Mouse (Mus musculus) T-cell, adult 2 months (primary cell): Measurements from ENCODE around the gene Gm10643.

Experiments used
- DNase-seq: peaks from one replicate; pipeline ENCODE4 v3.0.0; 2022; ENCODE audit warnings: low spot score

Gm10643 gene

DNA sequence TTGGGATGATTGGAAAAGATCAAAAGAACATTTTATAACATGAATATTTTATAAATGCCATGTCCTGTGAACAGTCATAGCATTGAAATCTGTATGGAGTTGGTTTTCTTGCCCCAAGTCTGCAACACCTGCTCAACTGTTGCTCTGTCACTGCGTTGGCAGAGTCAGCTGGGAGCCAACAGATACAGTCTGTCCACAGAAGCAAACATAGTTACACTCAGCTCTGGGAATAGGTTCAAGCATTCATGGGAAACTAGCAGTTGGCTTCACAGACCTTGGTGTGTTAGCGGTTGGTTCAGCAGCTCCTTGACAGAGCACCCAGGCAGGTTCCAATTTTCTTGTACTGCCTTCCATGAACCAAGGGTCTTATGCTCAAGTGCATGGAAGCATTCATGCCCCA, 5.7 kb upstream of the Gm10643 start:
- DNase-seq = no peak

DNA sequence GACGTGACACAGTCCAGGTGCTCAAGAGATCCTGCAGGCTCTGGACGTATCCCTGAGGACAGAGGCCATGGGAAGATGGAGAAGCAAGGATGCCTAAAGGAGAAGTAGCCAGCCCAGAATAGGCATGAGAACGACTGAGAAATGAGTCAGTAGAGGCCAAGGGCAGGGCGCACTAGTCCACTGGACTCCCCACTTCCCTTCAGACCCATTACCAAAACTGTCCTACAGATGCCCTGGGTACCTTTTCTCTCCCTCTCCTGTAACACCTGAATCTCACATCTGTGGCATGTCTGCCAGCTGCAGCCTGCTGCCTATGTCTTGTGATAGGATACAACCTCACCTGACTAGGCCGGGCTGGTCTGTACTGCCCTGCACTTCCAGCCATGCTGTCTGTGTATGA, 5.3 kb upstream of the Gm10643 start:
- DNase-seq = no peak

GRCm38 (mm10) chr8:84069750-84070149, 4.8 kb upstream of the Gm10643 start:
- DNase-seq = no peak

GRCm38 (mm10) chr8:84069169-84069568, 4.2 kb upstream of the Gm10643 start:
- DNase-seq = no peak

DNA sequence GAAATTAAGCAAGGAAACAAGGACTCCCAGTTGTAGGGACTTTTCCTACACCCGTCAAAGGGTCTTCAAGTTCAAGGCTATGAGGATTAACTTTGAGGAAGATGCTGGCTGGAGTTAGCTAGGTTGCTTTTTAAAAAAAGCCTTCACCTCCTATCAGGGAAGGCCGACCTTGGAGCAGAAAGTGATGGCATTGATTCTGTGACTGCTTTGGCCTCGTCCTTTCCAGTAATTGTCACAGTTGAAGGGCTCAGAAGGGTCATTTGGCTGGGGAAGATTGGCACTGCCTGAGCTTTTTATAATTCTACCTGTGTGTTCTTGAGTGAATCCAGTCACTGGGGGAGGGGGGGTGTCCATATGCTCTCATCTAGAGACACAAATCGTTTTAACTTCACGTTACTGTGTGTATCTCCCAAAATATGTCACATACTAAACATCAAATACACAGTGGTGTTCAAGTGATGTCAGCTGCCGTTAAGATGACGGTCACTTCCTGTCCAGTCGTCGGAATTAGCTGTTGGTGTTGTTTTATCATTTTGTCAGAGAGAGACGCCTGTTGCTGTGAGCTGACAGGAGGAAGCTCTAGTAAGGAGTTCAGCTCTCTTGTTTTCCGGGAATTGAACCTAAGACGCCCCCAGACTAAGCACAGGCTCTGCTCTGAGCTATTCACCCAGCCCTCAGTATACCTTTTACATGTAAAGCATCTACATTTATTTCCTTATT, 3.5 kb upstream of the Gm10643 start:
- DNase-seq = peak; percentile 29

GRCm38 (mm10) chr8:84067911-84068310, 3.0 kb upstream of the Gm10643 start:
- DNase-seq = no peak

- DNase-seq = peak; percentile 95
Observed at GRCm38 (mm10) chr8:84067047-84067573, 2.2 kb upstream of the Gm10643 start.

- peak; percentile 100 for DNase-seq
Observed at GRCm38 (mm10) chr8:84066291-84066930, 1.5 kb upstream of the Gm10643 start, which contains the start of gene Rfx1. Rfx1 (plus strand) TSS chr8:84066834.

DNA sequence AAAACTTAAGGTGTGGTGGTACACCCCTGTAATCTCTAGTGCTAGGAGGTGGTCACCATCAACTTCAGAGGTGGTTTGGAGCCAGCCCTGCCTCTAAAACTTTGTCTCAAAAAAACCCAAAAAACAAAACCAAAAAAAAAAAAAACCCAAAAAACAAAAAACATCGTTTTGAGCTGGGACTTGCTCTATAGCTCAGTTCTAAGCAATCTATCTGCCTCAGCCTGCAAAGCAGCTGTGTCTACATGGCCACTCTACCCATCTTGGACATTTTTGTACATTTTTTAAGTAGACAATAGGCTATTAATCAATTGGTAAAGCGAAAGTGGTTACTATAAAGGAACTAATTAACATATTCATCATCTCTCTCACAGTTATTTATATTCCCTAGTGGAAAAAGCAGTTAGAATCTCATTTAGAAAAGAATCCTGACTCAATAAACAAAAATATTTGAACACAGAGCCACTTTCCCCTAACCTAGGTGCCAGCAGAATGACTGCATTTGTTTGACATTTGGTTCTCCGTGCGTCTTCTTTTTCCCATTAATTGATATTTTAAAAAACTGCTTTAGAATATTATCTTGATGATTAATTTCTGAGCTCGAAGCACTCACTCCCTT, 628 bp upstream of the Gm10643 start:
- no peak for DNase-seq

DNA sequence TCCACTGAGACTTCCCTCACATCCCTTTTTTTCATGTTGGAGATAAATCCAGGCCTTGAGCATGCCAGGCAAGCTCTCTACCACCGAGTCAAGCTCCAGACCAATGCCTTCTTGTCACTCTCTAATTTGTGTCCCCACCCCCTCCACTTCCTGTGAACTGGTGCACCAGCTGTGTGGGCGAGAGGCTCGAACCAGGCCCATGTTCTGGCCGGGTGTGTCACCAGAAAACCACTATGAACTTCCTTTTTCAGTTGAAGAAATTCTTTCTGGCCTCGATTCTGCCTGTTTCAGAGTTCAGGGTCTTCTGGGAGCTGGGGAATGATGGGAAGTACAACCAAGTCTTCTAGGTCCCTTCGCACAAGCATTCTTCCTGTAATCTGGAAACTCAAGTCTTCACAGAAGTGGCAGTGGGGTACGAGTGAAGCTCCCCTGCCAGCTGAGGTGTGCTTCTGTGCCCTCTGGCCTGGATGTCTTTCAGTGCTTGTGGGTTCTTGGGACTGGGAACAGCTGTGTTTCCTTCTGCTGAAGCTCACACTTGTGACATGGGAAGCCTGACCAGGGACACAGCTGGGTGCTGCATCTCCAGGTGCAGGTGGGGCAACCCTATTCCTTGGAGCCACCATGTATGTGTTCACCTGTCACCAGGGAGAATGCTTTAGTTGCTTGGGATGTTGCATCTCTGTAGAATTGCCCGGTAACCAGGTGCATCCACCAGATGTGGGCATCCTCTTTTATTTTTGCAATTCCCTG, 901 bp downstream of the Gm10643 start:
- peak; percentile 78 for DNase-seq

DNA sequence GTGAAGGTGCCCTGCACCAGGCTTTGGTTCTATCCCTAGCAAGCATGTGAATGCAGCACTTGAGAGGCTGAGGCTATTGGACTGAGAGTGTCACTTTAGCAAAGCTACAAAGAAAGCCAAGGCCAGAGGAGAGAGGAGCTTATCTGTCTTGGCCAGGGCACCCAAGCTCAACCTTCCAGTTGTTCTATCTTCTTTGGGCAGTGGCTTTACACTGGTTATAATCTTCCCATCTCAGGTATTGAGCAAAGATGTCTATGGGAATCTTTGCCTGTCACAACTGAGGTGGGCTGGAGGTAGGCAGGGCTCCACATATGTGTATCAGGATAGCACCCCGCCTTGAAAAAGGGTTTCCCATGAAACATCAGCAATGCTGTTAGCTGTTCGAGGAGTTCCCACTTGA, 4.7 kb downstream of the Gm10643 start:
- no peak for DNase-seq

- DNase-seq = no peak
Observed at GRCm38 (mm10) chr8:84059226-84059625, 5.7 kb downstream of the Gm10643 start.

- DNase-seq = no peak
Observed at GRCm38 (mm10) chr8:84057827-84058226, 7.1 kb downstream of the Gm10643 start.

GRCm38 (mm10) chr8:84053229-84053628, 11.7 kb downstream of the Gm10643 start:
- DNase-seq = no peak

GRCm38 (mm10) chr8:84052746-84053145, 12.2 kb downstream of the Gm10643 start:
- DNase-seq = no peak

DNA sequence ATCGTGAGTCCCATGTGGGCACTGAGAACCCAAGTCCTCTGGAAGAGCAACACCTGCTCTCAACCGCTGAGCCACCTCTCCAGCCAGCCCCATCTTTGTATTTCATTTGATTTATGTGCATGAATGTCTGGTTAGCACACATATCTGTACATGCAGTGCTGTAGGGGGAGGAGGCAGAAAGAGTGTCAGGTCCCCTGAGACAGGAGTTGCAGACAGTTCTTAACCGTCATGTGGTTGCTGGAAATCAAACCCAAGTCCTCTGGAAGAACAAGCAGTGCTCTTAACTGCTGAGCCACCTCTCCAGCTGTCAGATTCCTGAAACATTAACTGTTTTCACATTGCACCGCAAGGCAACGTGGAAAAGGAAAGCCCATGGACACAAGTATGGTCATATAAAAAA, 16.8 kb downstream of the Gm10643 start:
- no peak for DNase-seq

DNA sequence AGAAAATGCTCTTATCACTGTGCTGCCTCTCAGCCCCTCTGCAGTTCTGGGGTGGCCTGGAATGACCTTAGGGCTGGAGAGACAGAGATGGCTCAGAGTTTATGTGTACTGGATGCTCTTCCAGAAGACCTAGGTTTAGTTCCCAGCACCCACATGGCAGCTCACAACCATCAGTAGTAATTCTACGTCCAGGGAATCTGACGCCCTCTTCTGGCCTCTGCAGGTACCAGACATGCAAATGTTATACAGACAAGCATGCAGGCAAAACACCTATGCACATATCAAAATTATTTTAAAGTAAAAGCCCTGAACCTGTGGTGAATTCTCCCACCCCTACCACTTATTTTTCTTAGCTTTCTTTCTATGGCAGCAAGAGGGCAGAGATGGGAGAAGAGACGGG, 18.4 kb downstream of the Gm10643 start:
- no peak for DNase-seq

DNA sequence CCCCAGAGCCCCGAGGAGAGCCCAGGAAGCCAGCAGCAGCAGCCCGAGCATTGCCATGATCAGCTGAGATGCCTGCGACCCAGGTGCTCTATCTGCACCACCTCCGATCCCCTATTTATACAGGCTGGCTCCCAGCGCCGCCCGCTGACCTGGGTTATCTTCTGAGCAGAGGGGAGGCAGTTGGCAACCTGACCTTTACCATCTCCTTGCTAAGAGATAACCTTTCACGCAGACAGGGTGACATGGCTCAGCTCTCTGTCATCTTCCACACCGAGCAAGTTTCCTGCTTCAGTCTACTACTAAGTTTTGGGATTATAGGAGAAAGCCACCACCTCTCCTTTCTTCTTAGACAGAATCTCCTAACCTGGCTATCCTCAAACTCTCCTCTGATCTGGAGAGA, 20.0 kb downstream of the Gm10643 start, which contains the start of gene Rln3:
Gene Rln3 (minus strand): TSS at position 101 of the 400 bp plus-strand sequence.
- DNase-seq = no peak

DNA sequence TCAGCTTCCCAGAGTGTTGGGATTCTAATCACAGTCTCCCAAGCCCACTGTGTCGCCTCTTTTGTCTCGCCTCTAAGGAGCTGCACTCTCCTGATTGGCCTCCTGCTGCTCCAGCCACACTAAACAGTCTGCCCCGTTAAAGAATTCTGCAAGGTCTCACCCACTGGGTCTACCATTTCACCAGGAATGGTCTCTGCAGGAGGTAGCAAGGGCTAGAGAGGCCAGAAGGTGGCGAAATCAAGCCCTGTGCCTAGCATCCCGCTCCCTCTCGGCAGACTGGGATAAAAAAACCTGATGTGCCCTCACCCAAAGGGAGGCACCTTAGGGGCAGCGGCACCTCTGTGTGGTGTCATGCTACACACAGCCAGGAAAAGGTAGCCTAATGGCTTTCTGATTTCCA, 20.8 kb downstream of the Gm10643 start:
- no peak for DNase-seq

DNA sequence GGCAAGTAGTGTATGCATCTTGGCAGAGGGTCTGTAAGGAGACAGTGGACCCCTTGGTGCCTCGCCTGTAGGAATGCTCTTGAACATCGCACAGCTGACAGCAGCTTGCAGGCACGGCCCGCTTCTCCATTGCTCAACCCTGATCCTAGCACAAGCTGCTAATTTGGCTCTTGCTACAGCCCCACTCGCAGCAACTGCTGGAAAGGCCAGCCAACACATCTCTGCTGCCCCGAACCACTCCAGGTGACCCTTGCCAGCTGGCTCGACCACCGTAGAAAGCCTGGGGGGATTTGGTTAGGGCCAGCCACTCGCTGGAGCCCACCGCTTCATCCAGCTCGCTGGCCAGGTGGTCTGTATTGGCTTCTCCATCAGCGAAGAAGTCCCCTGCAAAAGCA, 22.0 kb downstream of the Gm10643 start:
- no peak for DNase-seq

DNA sequence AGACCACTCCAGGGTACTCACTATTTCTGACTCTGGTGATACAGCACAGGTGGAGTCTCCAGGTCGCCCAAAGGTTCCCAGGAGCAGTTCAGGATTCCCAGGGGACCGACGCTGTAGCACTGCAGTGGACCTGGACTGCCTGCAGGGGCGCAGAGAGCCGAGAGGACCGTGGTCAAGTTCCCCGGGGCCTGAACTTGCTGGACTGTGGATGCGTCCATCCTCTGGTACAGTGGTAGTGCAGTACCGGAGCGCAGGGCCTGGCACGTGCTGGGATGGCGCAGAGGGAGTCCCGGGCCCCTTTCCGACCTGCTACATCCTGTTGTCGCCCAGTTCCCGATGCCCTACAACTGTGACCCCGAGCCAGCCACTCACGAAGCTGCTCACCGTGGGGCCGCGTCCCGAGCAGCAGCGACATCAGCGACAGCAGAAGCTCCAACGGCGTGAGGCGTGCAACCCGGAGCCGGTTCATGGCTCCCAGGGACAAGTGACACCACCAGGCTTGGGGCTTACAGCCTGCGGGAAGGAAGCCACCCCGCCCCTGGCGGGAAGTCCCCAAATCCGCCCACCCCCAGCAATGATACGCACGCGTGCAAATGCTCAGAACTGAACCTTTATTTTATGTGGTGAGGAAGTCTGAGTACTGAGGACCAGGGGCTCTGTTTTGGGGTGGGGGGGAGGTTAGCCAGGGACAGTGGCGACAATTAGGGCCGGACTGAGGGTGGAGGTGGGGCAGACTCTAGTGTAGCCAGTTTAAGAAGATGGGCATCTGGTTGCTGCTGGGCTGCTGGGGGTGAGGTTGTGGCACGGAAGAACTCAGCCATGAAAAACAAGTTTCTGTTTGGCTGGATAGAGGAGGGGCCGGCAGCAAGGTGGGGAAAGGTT, 22.6 kb downstream of the Gm10643 start, which contains the start of gene Il27ra:
Gene Il27ra (minus strand): TSS at position 524 of the 882 bp plus-strand sequence.
- peak; percentile 88 for DNase-seq
